Mouse (Mus musculus) embryo, embryonic 9.5 days (tissue): ENCODE results near the gene Vmn1r225.
"Not testable (repeated sequence)": the region's sequence is repeated elsewhere in the genome, so short reads cannot be mapped to it uniquely, and the experiment has no call there.

Experiments
- DNase-seq: peaks from one replicate; pipeline ENCODE4 v3.0.0-alpha.2; 2017; ENCODE audit errors: extremely low spot score

The Vmn1r225 gene

GRCm38 (mm10) chr17:20497858-20498257 is at the start of gene Vmn1r225:
Vmn1r225 (plus strand) TSS chr17:20498158.
- no peak for DNase-seq

DNA sequence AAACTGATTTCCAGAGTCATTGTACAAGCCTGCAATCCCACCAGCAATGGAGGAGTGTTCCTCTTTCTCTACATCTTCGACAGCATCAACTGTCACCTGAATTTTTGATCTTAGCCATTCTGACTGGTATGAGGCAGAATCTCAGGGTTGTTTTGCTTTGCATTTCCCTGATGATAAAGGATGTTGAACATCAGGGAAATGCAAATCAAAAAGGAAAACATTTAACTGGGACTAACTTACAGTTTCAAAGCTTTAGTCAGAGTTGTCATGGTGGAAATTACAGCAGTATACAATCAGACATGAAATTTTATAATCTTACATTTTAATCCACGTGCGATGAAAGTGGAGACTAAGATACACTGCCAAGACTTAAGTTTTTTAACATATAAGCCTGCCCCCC is 24.6 kb upstream of the Vmn1r225 start:
- DNase-seq, result no peak

GRCm38 (mm10) chr17:20481231-20481630 is 16.7 kb upstream of the Vmn1r225 start, which contains the start of gene Vmn2r108:
Vmn2r108 (minus strand) TSS chr17:20481331.
- no peak for DNase-seq

- DNase-seq, result not testable (repeated sequence)
These were observed 10.3 kb downstream of the Vmn1r225 start for GRCm38 (mm10) chr17:20508247-20508646.
